Mouse (Mus musculus): ENCODE measurements around the gene Ankub1. TPM values are rescaled to one million over a fixed set of nuclear protein-coding genes. Genes with fewer than 3 reads are reported as not detected.

The Ankub1 gene
- polyA plus RNA-seq, 1 experiment from 2014 or later, result 0.20 TPM

- Histone ChIP-seq H3K27ac (ENCODE audit: low read depth, low read length) (no peak overlapping the region), H3K36me3 (ENCODE audit: control insufficient read depth, insufficient read depth, low read length) (no peaks in the 10 kb centered on the region), H3K4me2 (replicated peaks; ENCODE audit: low read depth, low read length) (no peak overlapping the region), H3K9ac (ENCODE audit: low read depth, low read length) (no peak overlapping the region), H3K27me3 (ENCODE audit: control insufficient read depth, insufficient read depth, low read length) (no peaks in the 10 kb centered on the region), H3K9me3 (ENCODE audit: control insufficient read depth, low read length) (no peaks in the 10 kb centered on the region), H3K4me3 (ENCODE audit: low read depth, low read length) (no peak overlapping the region), H3K4me1 (replicated peaks; ENCODE audit: control insufficient read depth, insufficient read depth, low read length) (no peaks in the 10 kb centered on the region)
- ATAC-seq (ENCODE audit: low FRiP score) (no peak), DNase-seq (ENCODE audit: low spot score) (no peak)
- WGBS, result 88% methylated on average over 4 of the region's 4 CpGs
These were observed 827 bp downstream of the Ankub1 start for GRCm38 (mm10) chr3:57691772-57692171.

- H3K9ac ChIP-seq (ENCODE audit: low read depth, low read length), result no peak overlapping the region
- ATAC-seq (ENCODE audit: low FRiP score) (no peak), DNase-seq (ENCODE audit: low spot score) (no peak)
- H3K27ac ChIP-seq (ENCODE audit: low read depth, low read length), result no peak overlapping the region
- H3K4me3 ChIP-seq (ENCODE audit: low read depth, low read length), result no peak overlapping the region
- no peak overlapping the region for H3K4me2 ChIP-seq (replicated peaks; ENCODE audit: low read depth, low read length)
- no peaks in the 10 kb centered on the region for H3K36me3 ChIP-seq (ENCODE audit: control insufficient read depth, insufficient read depth, low read length)
- H3K27me3 ChIP-seq (ENCODE audit: control insufficient read depth, insufficient read depth, low read length), result no peaks in the 10 kb centered on the region
- no peaks in the 10 kb centered on the region for H3K4me1 ChIP-seq (replicated peaks; ENCODE audit: control insufficient read depth, insufficient read depth, low read length)
- no peaks in the 10 kb centered on the region for H3K9me3 ChIP-seq (ENCODE audit: control insufficient read depth, low read length)
These were observed 14.8 kb downstream of the Ankub1 start for GRCm38 (mm10) chr3:57677786-57678185.

- Histone ChIP-seq H3K4me3 (ENCODE audit: low read depth, low read length) (no peak overlapping the region), H3K9ac (ENCODE audit: low read depth, low read length) (no peak overlapping the region), H3K27me3 (ENCODE audit: control insufficient read depth, insufficient read depth, low read length) (no peaks in the 10 kb centered on the region), H3K27ac (ENCODE audit: low read depth, low read length) (no peak overlapping the region), H3K36me3 (ENCODE audit: control insufficient read depth, insufficient read depth, low read length) (no peaks in the 10 kb centered on the region), H3K4me1 (replicated peaks; ENCODE audit: control insufficient read depth, insufficient read depth, low read length) (no peaks in the 10 kb centered on the region), H3K4me2 (replicated peaks; ENCODE audit: low read depth, low read length) (no peak overlapping the region), H3K9me3 (ENCODE audit: control insufficient read depth, low read length) (no peaks in the 10 kb centered on the region)
- 90% methylated on average over 2 of the region's 2 CpGs for WGBS
- ATAC-seq (ENCODE audit: low FRiP score), result no peak
- no peak for DNase-seq (ENCODE audit: low spot score)
These were observed 18.5 kb downstream of the Ankub1 start for GRCm38 (mm10) chr3:57674075-57674474.

GRCm38 (mm10) chr3:57673586-57673985 is 19.0 kb downstream of the Ankub1 start:
- 99% methylated on average over 4 of the region's 4 CpGs for WGBS
- Histone ChIP-seq H3K4me1 (replicated peaks; ENCODE audit: control insufficient read depth, insufficient read depth, low read length) (no peaks in the 10 kb centered on the region), H3K9ac (ENCODE audit: low read depth, low read length) (no peak overlapping the region), H3K27me3 (ENCODE audit: control insufficient read depth, insufficient read depth, low read length) (no peaks in the 10 kb centered on the region), H3K36me3 (ENCODE audit: control insufficient read depth, insufficient read depth, low read length) (no peaks in the 10 kb centered on the region), H3K4me2 (replicated peaks; ENCODE audit: low read depth, low read length) (no peak overlapping the region), H3K4me3 (ENCODE audit: low read depth, low read length) (no peak overlapping the region), H3K27ac (ENCODE audit: low read depth, low read length) (no peak overlapping the region), H3K9me3 (ENCODE audit: control insufficient read depth, low read length) (no peaks in the 10 kb centered on the region)
- no peak for ATAC-seq (ENCODE audit: low FRiP score)
- no peak for DNase-seq (ENCODE audit: low spot score)

GRCm38 (mm10) chr3:57667054-57667723 is 25.4 kb downstream of the Ankub1 start:
- no peak overlapping the region for H3K4me3 ChIP-seq (ENCODE audit: low read depth, low read length)
- no peaks in the 10 kb centered on the region for H3K36me3 ChIP-seq (ENCODE audit: control insufficient read depth, insufficient read depth, low read length)
- H3K27me3 ChIP-seq (ENCODE audit: control insufficient read depth, insufficient read depth, low read length), result no peaks in the 10 kb centered on the region
- 39% methylated on average over 14 of the region's 14 CpGs for WGBS
- no peak overlapping the region for H3K27ac ChIP-seq (ENCODE audit: low read depth, low read length)
- H3K4me2 ChIP-seq (replicated peaks; ENCODE audit: low read depth, low read length), result no peak overlapping the region; the same call in 1 of the 2 replicates
- no peaks in the 10 kb centered on the region for H3K4me1 ChIP-seq (replicated peaks; ENCODE audit: control insufficient read depth, insufficient read depth, low read length)
- no peaks in the 10 kb centered on the region for H3K9me3 ChIP-seq (ENCODE audit: control insufficient read depth, low read length)
- ATAC-seq (ENCODE audit: low FRiP score) (peak; percentile 56; the same call in 1 of the 2 replicates), DNase-seq (ENCODE audit: low spot score) (peak; percentile 89)
- H3K9ac ChIP-seq (ENCODE audit: low read depth, low read length), result no peak overlapping the region

- ATAC-seq (ENCODE audit: low FRiP score), result no peak
- no peaks in the 10 kb centered on the region for H3K4me1 ChIP-seq (replicated peaks; ENCODE audit: control insufficient read depth, insufficient read depth, low read length)
- no peak for DNase-seq (ENCODE audit: low spot score)
- no peak overlapping the region for H3K4me3 ChIP-seq (ENCODE audit: low read depth, low read length)
- no peak overlapping the region for H3K27ac ChIP-seq (ENCODE audit: low read depth, low read length)
- WGBS, result 90% methylated on average over 5 of the region's 5 CpGs
- no peaks in the 10 kb centered on the region for H3K27me3 ChIP-seq (ENCODE audit: control insufficient read depth, insufficient read depth, low read length)
- H3K4me2 ChIP-seq (replicated peaks; ENCODE audit: low read depth, low read length), result no peak overlapping the region
- H3K9ac ChIP-seq (ENCODE audit: low read depth, low read length), result no peak overlapping the region
- H3K36me3 ChIP-seq (ENCODE audit: control insufficient read depth, insufficient read depth, low read length), result no peaks in the 10 kb centered on the region
- no peaks in the 10 kb centered on the region for H3K9me3 ChIP-seq (ENCODE audit: control insufficient read depth, low read length)
These were observed 26.7 kb downstream of the Ankub1 start for GRCm38 (mm10) chr3:57665880-57666279.

GRCm38 (mm10) chr3:57664682-57665081 is 27.9 kb downstream of the Ankub1 start:
- H3K27me3 ChIP-seq (ENCODE audit: control insufficient read depth, insufficient read depth, low read length), result no peaks in the 10 kb centered on the region
- H3K36me3 ChIP-seq (ENCODE audit: control insufficient read depth, insufficient read depth, low read length), result no peaks in the 10 kb centered on the region
- no peaks in the 10 kb centered on the region for H3K9me3 ChIP-seq (ENCODE audit: control insufficient read depth, low read length)
- ATAC-seq (ENCODE audit: low FRiP score) (no peak), DNase-seq (ENCODE audit: low spot score) (no peak)
- no peak overlapping the region for H3K4me2 ChIP-seq (replicated peaks; ENCODE audit: low read depth, low read length)
- H3K4me3 ChIP-seq (ENCODE audit: low read depth, low read length), result no peak overlapping the region
- no peaks in the 10 kb centered on the region for H3K4me1 ChIP-seq (replicated peaks; ENCODE audit: control insufficient read depth, insufficient read depth, low read length)
- 78% methylated on average over 10 of the region's 10 CpGs for WGBS
- H3K9ac ChIP-seq (ENCODE audit: low read depth, low read length), result no peak overlapping the region
- H3K27ac ChIP-seq (ENCODE audit: low read depth, low read length), result no peak overlapping the region

- peak; percentile 83 for DNase-seq (ENCODE audit: low spot score)
- Histone ChIP-seq H3K27ac (ENCODE audit: low read depth, low read length) (no peak overlapping the region), H3K4me2 (replicated peaks; ENCODE audit: low read depth, low read length) (no peak overlapping the region), H3K36me3 (ENCODE audit: control insufficient read depth, insufficient read depth, low read length) (no peaks in the 10 kb centered on the region), H3K9ac (ENCODE audit: low read depth, low read length) (no peak overlapping the region), H3K9me3 (ENCODE audit: control insufficient read depth, low read length) (no peaks in the 10 kb centered on the region), H3K27me3 (ENCODE audit: control insufficient read depth, insufficient read depth, low read length) (no peaks in the 10 kb centered on the region), H3K4me1 (replicated peaks; ENCODE audit: control insufficient read depth, insufficient read depth, low read length) (no peaks in the 10 kb centered on the region), H3K4me3 (ENCODE audit: low read depth, low read length) (no peak overlapping the region)
- no peak; the same call in 1 of the 2 replicates for ATAC-seq (ENCODE audit: low FRiP score)
- WGBS, result 27% methylated on average over 6 of the region's 6 CpGs
These were observed 28.9 kb downstream of the Ankub1 start for GRCm38 (mm10) chr3:57663731-57664130.

GRCm38 (mm10) chr3:57658608-57659007 is 34.0 kb downstream of the Ankub1 start:
- Histone ChIP-seq H3K27ac (ENCODE audit: low read depth, low read length) (no peak overlapping the region), H3K4me3 (ENCODE audit: low read depth, low read length) (no peak overlapping the region), H3K27me3 (ENCODE audit: control insufficient read depth, insufficient read depth, low read length) (no peaks in the 10 kb centered on the region), H3K4me1 (replicated peaks; ENCODE audit: control insufficient read depth, insufficient read depth, low read length) (no peaks in the 10 kb centered on the region), H3K36me3 (ENCODE audit: control insufficient read depth, insufficient read depth, low read length) (no peaks in the 10 kb centered on the region), H3K4me2 (replicated peaks; ENCODE audit: low read depth, low read length) (no peak overlapping the region), H3K9me3 (ENCODE audit: control insufficient read depth, low read length) (no peaks in the 10 kb centered on the region), H3K9ac (ENCODE audit: low read depth, low read length) (no peak overlapping the region)
- DNase-seq (ENCODE audit: low spot score) (no peak), ATAC-seq (ENCODE audit: low FRiP score) (no peak)
- 72% methylated on average over 6 of the region's 6 CpGs for WGBS

Measured in hindbrain, embryonic 11.5 days (tissue).